Mouse (Mus musculus) embryonic facial prominence, embryonic 14.5 days (tissue): Measurements from ENCODE around the gene Hoxa10. TPM values are rescaled to one million over a fixed set of nuclear protein-coding genes. Genes with fewer than 3 reads are reported as not detected.

Source experiments
- ATAC-seq: fragments of 200-750 bp; cut with Nextera tagmentation; 2 replicates; pipeline ENCODE4 v1.8.0; 2017; ENCODE audit warnings: low read depth, moderate number of reproducible peaks, moderate TSS enrichment
- DNase-seq: peaks from one replicate; pipeline ENCODE4 v3.0.0-alpha.2; 2015; ENCODE audit warnings: low spot score
- H3K27ac ChIP-seq: fragments of 300-500 bp; sonication (generic); replicated peaks from 2 replicates; pipeline ENCODE4 v1.5.1; 2014; ENCODE audit warnings: low read depth, mild to moderate bottlenecking, low read length, moderate library complexity
- H3K27me3 ChIP-seq: fragments of 300-500 bp; sonication (generic); replicated peaks from 2 replicates; pipeline ENCODE4 v1.6.1; 2014; ENCODE audit warnings: low read length; ENCODE audit not compliant: control insufficient read depth, insufficient read depth
- H3K36me3 ChIP-seq: fragments of 300-500 bp; sonication (generic); 2 replicates; pipeline ENCODE4 v1.6.1; 2014; ENCODE audit warnings: low read length, mixed read lengths; ENCODE audit not compliant: control insufficient read depth, insufficient read depth
- H3K4me1 ChIP-seq: fragments of 300-500 bp; sonication (generic); 2 replicates; pipeline ENCODE4 v1.6.1; 2014; ENCODE audit warnings: antibody characterized with exemption, low read length; ENCODE audit not compliant: control insufficient read depth, insufficient read depth
- H3K4me2 ChIP-seq: fragments of 300-500 bp; sonication (generic); 2 replicates; pipeline ENCODE4 v1.6.1; 2014; ENCODE audit warnings: low read depth, mild to moderate bottlenecking, low read length, moderate library complexity, mixed read lengths
- H3K4me3 ChIP-seq: fragments of 300-500 bp; sonication (generic); 2 replicates; pipeline ENCODE4 v1.5.1; 2014; ENCODE audit warnings: low read depth, mild to moderate bottlenecking, low read length
- H3K9ac ChIP-seq: fragments of 300-500 bp; sonication (generic); 2 replicates; pipeline ENCODE4 v1.6.1; 2014; ENCODE audit warnings: low read depth, mild to moderate bottlenecking, low read length, moderate library complexity, mixed read lengths
- H3K9me3 ChIP-seq: fragments of 300-500 bp; sonication (generic); 2 replicates; pipeline ENCODE4 v1.6.1; 2016; ENCODE audit warnings: low read length; ENCODE audit not compliant: control insufficient read depth
- WGBS: fragments of 180-500 bp; shearing (Covaris S2); extraction: QIAGEN DNeasy Blood & Tissue Kit; methylation state at CpG from one replicate; pipeline ENCODE4 v1.1.7; 2014; 5-methylcytosine and 5-hydroxymethylcytosine counted together
- polyA plus RNA-seq: library from polyadenylated mRNA; unstranded; fragments of >200 nt; fragmentation: Nextera tagmentation; extraction: Ambion mirVana; gene quantifications from 2 replicates; pipeline ENCODE4 v1.2.1, GENCODE M21; 2014

Gene Hoxa10
- polyA plus RNA-seq, 1 experiment from 2014 or later = not detected

DNA sequence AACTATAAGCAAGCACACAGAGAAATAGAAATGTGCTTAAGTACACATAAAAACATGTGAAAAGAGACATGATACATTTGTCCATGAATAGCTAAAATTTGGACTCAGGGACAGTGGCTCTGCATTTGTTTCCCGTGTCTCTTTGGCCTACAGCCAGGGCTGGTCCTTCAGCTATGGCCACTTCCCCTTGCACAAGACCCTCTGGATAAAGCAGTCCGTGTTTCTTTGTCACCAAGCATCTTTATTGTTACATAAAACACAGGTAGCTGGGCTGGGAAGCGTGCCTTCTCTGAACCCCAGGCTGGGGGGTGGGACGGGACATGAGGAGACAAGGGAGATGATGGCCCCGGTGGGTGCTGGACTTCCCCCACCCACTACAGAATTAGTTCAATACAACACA lies 26.4 kb downstream of the Hoxa10 start:
- H3K36me3 ChIP-seq = no peaks in the 10 kb centered on the region
- no peak overlapping the region for H3K9ac ChIP-seq
- H3K4me2 ChIP-seq = no peak overlapping the region
- peaks cover 7% of the 10 kb centered on the region; the same call in 1 of the 2 replicates for H3K4me1 ChIP-seq
- ATAC-seq (no peak), DNase-seq (no peak)
- no peak overlapping the region for H3K27ac ChIP-seq
- no peak overlapping the region for H3K4me3 ChIP-seq
- H3K9me3 ChIP-seq = no peaks in the 10 kb centered on the region
- H3K27me3 ChIP-seq = peaks cover 100% of the 10 kb centered on the region
- 12% methylated on average over 5 of the region's 5 CpGs for WGBS

DNA sequence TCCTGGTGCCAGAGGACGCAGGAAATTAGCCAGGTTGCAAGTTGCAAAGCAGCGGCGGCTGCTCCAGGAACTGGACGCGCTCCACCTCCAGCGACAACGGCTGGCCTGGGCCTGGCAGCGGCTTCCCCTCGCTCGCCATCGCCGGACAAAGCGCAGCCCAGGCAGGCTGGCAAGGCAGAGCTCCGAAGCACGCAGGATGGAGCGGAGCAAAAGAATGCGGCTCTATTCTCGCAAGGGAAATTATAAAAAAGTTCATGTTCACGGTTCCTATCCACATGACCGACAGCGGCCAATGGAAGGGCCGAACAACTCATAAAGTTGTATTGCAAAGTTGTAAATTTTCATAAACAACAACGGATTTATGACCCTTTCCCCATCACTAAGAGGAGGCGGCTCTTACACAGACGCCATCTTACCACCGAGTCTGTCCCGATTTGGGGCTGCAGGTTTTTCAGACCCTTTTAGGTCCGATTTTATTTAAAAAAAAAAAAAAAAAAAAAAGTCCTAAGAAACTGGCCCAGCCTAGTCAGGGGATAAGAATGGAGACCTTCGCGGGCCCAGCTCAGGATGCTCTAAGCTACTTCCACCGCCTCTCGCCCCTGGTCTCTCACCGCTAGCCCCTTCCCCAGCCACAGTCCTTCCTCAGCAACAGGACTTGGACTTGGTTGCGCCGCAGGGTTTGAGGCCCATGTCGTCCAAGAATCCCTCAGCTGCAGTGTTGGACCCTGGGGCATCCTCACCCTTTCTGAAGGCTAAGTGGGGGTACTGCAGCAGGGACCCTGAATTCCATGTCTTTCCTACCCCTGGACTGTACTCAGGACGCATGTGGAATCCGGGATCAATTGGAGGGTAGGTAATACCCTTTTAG lies 27.3 kb downstream of the Hoxa10 start, which contains the start of the genes Hoxa3 and Gm28308:
Gene Hoxa3 (minus strand): TSS at position 218 of the 868 bp plus-strand sequence.
Gene Gm28308 (minus strand): TSS at position 221 of the 868 bp plus-strand sequence.
- Histone ChIP-seq H3K4me1 (peaks cover 7% of the 10 kb centered on the region; the same call in 1 of the 2 replicates), H3K9ac (no peak within 1 kb of the TSS), H3K9me3 (no peaks in the 10 kb centered on the region), H3K36me3 (no peaks in the 10 kb centered on the region), H3K27me3 (peaks cover 100% of the 10 kb centered on the region), H3K4me3 (peak within 1 kb of the TSS; percentile 19), H3K4me2 (peak within 1 kb of the TSS; percentile 23; the same call in 1 of the 2 replicates), H3K27ac (no peak within 1 kb of the TSS)
- ATAC-seq (no peak), DNase-seq (no peak)
- WGBS = 2% methylated on average over 38 of the region's 38 CpGs

DNA sequence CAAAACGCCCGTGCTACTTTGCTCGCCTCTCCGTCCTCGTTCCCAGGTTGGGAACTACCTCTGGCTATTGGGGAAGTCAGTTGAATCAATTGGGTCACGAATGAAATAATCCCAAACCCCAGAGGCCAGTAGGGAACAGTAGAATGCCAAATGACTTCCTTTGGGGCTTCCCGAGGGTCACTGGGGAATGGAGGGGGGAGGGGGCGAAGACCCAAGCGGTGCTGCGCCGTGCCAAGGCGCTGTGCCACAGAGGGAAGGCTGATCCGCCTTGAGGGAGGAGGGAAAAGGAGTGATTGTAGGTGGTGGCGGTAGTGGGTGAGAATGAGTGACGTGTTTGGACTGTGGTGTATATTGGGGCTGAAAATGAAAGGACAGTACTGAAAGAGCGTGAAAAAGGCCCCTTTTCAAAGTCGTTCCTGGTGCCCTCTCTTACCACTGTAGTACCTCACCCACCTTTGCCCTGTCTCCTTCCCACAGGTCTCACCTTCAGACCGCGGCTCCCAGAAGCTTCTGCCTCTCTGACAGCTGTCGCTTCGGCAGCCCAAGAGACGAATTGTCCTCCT lies 28.0 kb downstream of the Hoxa10 start:
- Histone ChIP-seq H3K9ac (no peak overlapping the region), H3K36me3 (no peaks in the 10 kb centered on the region), H3K27me3 (peaks cover 100% of the 10 kb centered on the region), H3K4me1 (peaks cover 6% of the 10 kb centered on the region; the same call in 1 of the 2 replicates), H3K4me2 (peak overlapping the region; percentile 23; the same call in 1 of the 2 replicates), H3K27ac (no peak overlapping the region), H3K9me3 (no peaks in the 10 kb centered on the region), H3K4me3 (peak overlapping the region; percentile 19; the same call in 1 of the 2 replicates)
- no peak for DNase-seq
- WGBS = 2% methylated on average over 22 of the region's 22 CpGs
- ATAC-seq = no peak

DNA sequence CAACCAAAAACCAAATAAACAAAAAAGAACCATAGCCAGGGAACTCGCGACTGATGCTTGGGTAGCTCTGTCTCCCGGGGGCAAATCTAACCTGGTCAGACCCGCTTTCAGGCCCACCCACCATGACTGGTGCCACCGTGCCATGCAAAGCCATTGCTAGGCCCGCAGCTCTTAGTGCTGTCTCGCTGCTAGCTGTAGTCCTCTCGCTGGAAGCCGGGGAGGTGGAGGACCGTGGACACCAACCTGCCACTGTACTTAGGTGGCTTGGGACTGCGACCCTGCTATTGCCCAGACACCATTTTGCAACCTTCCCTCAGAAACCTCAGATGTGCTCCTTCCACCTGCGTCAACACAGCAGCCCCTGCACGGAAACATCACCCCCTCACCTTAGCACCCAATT lies 28.7 kb downstream of the Hoxa10 start:
- WGBS = 7% methylated on average over 13 of the region's 13 CpGs
- no peak overlapping the region for H3K27ac ChIP-seq
- peaks cover 100% of the 10 kb centered on the region for H3K27me3 ChIP-seq
- H3K9me3 ChIP-seq = no peaks in the 10 kb centered on the region
- no peaks in the 10 kb centered on the region for H3K36me3 ChIP-seq
- DNase-seq (no peak), ATAC-seq (no peak)
- H3K4me1 ChIP-seq = 0 out of 2 replicates have a peak, but pooled peaks cover 2% of the 10 kb centered on the region
- H3K4me3 ChIP-seq = peak overlapping the region; percentile 16
- no peak overlapping the region for H3K4me2 ChIP-seq
- no peak overlapping the region for H3K9ac ChIP-seq

DNA sequence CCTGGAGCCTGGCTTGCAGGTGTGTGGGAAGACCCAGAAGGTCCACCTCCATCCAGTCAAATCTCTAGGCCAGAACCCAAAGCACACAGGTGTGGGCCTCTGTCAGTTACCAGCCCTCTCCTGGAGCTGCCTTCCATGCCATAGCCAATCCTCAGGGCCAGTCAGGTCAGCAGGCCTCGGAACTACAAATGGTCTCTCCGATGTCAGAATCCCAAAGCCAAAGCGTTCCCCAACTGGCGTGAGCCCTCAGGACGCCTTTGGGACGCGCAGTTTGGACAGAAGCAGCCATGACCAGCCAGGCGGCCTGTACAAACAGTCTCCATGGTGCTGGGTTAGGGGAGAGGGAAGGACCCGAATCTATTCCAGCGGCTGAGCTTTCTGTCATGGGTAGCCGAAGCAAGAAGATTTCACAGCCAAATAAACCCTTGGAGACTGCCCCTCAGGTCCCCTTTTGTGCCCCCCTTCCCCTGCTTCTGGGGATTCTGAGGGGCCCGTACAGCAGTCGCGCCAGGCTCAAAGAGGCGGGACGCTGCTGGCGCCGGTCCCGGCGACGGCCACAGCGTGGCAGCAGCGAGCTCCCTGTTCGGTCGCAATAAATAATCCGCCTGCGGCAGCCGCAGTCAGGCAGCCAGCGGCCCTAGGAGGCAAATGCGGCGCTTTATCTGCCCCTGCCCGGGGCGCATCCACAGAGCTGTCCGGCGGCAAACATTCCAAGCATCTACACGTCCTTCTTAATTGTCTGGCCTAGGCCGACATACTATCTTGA lies 29.3 kb downstream of the Hoxa10 start:
- H3K9ac ChIP-seq = no peak overlapping the region
- no peak overlapping the region for H3K27ac ChIP-seq
- WGBS = 1% methylated on average over 37 of the region's 37 CpGs
- H3K9me3 ChIP-seq = no peaks in the 10 kb centered on the region
- H3K4me1 ChIP-seq = no peaks in the 10 kb centered on the region
- H3K4me2 ChIP-seq = 0 out of 2 replicates have a peak overlapping the region, but pooled peaks have one; percentile 7
- H3K4me3 ChIP-seq = peak overlapping the region; percentile 16
- H3K27me3 ChIP-seq = peaks cover 100% of the 10 kb centered on the region
- DNase-seq = peak; percentile 77
- ATAC-seq = peak; percentile 69
- H3K36me3 ChIP-seq = no peaks in the 10 kb centered on the region

DNA sequence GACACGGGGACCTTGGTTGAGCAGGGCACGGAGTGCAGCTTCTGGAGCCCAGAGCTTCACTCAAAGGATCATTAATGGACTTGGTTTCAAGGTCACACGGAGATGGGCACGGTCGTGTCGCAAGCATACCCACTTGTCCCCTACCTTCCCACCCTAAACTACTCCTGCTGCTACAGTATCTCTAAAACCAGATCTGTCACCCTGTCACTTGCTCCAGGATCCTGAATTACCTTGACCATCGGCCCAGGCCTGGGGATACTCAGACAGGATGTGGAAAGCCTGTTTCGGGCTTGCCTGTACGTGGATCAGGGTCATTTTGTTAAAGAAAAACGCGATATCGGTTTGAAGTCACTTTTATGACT lies 31.0 kb downstream of the Hoxa10 start:
- Histone ChIP-seq H3K4me1 (no peaks in the 10 kb centered on the region), H3K4me3 (no peak overlapping the region), H3K4me2 (no peak overlapping the region), H3K9ac (no peak overlapping the region), H3K27ac (no peak overlapping the region), H3K36me3 (no peaks in the 10 kb centered on the region), H3K27me3 (peaks cover 100% of the 10 kb centered on the region), H3K9me3 (no peaks in the 10 kb centered on the region)
- 10% methylated on average over 12 of the region's 12 CpGs for WGBS
- DNase-seq (no peak), ATAC-seq (no peak)

DNA sequence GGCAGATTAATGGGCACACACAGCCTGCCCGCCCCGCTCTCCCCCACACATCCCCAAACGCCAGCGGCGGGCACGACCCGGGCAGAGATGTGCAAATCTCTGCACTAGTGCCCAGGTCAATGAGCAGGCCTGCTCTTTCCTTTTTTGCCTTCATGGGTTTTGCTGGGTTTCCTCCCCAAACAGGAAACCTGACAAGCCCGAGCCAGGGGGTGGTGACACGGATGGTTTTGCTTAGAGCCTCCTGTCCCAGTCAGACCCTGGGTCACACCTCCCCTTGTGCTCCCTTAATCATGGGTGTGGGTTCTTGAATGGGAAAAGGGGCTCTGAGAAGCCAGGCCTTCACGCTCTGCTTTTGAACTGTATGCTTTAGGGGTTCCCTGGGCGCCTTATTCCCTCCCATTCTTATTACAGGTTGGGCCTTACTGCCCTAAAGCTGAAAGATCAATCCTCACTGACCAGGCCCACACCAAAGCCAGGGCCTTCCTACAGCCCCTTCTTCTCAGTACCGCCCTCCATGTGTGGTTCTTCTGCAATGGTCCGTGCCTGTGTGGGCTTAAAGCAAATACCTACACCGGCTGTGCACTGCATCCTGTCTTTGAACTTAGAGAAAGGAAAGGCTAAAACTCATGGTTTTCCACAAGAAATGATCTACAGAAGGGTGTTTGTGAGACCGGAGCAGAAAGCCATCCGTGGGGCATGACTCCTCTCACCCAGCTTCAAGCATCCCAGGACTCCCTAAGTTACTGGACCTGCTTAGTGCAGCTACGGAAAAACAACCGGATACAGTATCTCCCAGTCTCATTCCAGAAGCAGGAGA lies 31.6 kb downstream of the Hoxa10 start:
- no peak for DNase-seq
- Histone ChIP-seq H3K27me3 (peaks cover 100% of the 10 kb centered on the region), H3K9ac (no peak overlapping the region), H3K36me3 (no peaks in the 10 kb centered on the region), H3K9me3 (no peaks in the 10 kb centered on the region), H3K4me2 (peak overlapping the region; percentile 31; the same call in 1 of the 2 replicates), H3K4me1 (0 out of 2 replicates have a peak, but pooled peaks cover under 1% of the 10 kb centered on the region), H3K4me3 (peak overlapping the region; percentile 14; the same call in 1 of the 2 replicates), H3K27ac (no peak overlapping the region)
- 10% methylated on average over 13 of the region's 18 CpGs for WGBS
- no peak for ATAC-seq
